ENCODE assay signal across 37 mouse cellular contexts in the genomic region with DNA sequence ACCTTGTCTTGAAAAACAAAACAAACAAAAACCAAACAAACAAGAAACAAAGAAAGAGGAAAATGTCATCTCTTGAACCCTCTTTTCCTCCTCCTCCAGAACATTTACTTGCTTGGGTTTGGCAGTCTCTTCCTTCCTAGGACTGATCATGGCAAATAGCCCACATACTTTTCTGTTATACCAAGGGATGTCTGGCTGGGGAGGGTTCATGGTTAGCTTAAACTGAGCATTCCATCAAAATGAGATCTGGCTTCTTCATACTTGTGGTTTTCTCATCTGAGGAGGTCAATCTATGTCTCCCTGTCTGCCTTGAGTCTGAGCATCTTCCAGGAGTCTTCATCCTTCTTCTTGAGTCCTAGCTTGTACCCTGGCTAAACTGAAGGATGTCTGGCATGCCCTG. TPM values are rescaled to one million over a fixed set of nuclear protein-coding genes. Genes with fewer than 3 reads are reported as not detected.
"Had no signal": no experiment of that assay in that cellular context is flagged by ENCODE, and none has a peak within 500 bp of the region (broad histone marks: within the 10 kb centered on the region; RNA-seq: fewer than 3 reads in every experiment).

No protein-coding gene starts in this region.

- ATAC-seq: hindbrain, embryonic 16.5 days; inflammation-experienced regulatory T-cells, adult 6 months; intestine, embryonic 15.5 days; intestine, postnatal 0 days had no signal

- DNase-seq: gastrocnemius, postnatal 10 days; gastrocnemius, postnatal 25 days; heart, adult 18-20 months; heart, postnatal 10 days; heart, postnatal 4 days; kidney, adult 18-20 months; kidney, adult 8-10 months; kidney, postnatal 10 days; kidney, postnatal 25 days; kidney, postnatal 4 days; liver; liver, embryonic 13.5 days had no signal

- H3K27me3 ChIP-seq: heart, embryonic 12.5 days; hindbrain, embryonic 12.5 days; intestine, embryonic 15.5 days; limb, embryonic 12.5 days; liver, embryonic 13.5 days; liver, embryonic 15.5 days had no signal

RNA-seq across cellular contexts. Expression of a gene that starts 1.9 kb away (rescaled TPM):
- total RNA-seq: gastrocnemius, adult 18-20 months; gastrocnemius, postnatal 10 days; gastrocnemius, postnatal 25 days; gastrocnemius, postnatal 4 days; granulocyte monocyte progenitor cell, adult 5-6 weeks; heart, adult 18-20 months; heart, adult 8-10 months; heart, postnatal 10 days; heart, postnatal 25 days; heart, postnatal 4 days; layer of hippocampus, adult 2 months; layer of hippocampus, postnatal 10 days; layer of hippocampus, postnatal 25 days; left cerebral cortex, adult 2 months; left cerebral cortex, postnatal 14 days; left cerebral cortex, postnatal 36 days had no signal
- polyA plus RNA-seq: heart, embryonic 12.5 days; heart, embryonic 14.5 days; heart, embryonic 16.5 days; hindbrain, embryonic 12.5 days; hindbrain, embryonic 14.5 days; hindbrain, embryonic 16.5 days; inflammation-experienced regulatory T-cells, adult 6 months; kidney, embryonic 14.5 days; kidney, embryonic 16.5 days; liver, embryonic 11.5 days; liver, embryonic 13.5 days; liver, embryonic 15.5 days had no signal

RNA-seq across cellular contexts. Expression of a gene that starts 36.6 kb away (rescaled TPM):
- total RNA-seq: gastrocnemius, adult 18-20 months; gastrocnemius, postnatal 10 days; gastrocnemius, postnatal 25 days; gastrocnemius, postnatal 4 days; granulocyte monocyte progenitor cell, adult 5-6 weeks; heart, adult 18-20 months; heart, adult 8-10 months; heart, postnatal 10 days; heart, postnatal 25 days; heart, postnatal 4 days; layer of hippocampus, postnatal 10 days had no signal
- polyA plus RNA-seq: heart, embryonic 12.5 days; heart, embryonic 14.5 days; heart, embryonic 16.5 days; inflammation-experienced regulatory T-cells, adult 6 months; intestine, postnatal 0 days; kidney, embryonic 14.5 days; kidney, embryonic 16.5 days; liver, embryonic 11.5 days; liver, embryonic 13.5 days; liver, embryonic 15.5 days had no signal
